Mouse (Mus musculus): ENCODE measurements at regions not wholly inside any gene's neighbourhood (a gene's known extent, or its start where the extent isn't known, plus 50 kb on each side); places are given as distances from the start of the nearest gene placed in this dataset.

DNA sequence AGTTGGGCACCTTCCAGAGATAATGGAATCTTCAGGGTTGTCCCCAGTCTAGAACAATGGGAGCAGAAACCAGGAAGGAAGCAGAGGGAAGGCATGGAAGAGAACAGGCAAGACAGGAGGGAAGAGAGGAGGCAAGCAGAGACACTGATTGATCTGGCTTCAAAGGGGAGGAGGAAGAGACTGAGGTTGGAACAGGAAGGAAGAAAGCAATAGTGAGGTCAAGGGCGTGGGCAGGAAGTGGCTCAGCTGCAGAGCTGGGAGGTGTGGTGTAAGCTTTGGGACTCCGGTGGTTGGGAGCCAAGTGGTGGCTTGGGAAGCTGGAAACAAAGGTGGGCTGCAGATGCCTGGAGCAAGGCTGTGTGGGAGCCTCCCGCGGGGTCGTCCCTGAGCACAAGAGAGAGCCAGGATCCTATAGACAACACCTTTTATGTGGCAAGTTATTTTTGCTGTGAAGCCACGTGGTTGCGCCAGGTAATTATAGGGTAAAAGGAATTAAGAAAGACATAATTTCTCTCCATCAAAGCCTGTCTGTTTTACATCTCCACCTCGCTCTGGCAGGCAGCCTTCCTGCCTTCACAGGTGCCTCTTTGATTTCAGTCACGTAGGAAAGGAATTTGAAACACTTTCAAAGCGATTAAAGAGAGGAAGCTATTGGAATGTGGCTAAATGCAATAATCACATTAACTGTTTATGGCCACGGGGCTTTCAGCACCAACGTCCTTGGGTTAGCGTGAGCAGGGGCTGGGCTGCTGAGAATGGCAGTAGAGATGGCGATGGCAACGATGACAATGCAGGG is 237.3 kb upstream of the Wscd1 start:
- no peak for DNase-seq (ENCODE audit: low read depth, low spot score)

DNA sequence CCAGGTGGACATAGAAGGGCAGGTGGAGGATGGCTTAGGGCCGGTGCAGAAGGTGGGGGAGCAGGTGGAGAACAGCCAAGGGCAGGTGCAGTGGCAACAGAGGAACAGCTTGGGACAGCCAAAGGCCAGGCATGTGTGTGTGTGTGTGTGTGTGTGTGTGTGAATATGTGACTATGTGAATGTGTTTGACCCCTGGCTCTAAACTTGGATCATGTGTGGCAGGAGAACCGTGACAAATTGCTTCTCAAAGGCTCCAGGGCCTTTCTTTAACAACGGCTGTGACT is 236.7 kb upstream of the Wscd1 start:
- DNase-seq (ENCODE audit: low read depth, low spot score): no peak

DNA sequence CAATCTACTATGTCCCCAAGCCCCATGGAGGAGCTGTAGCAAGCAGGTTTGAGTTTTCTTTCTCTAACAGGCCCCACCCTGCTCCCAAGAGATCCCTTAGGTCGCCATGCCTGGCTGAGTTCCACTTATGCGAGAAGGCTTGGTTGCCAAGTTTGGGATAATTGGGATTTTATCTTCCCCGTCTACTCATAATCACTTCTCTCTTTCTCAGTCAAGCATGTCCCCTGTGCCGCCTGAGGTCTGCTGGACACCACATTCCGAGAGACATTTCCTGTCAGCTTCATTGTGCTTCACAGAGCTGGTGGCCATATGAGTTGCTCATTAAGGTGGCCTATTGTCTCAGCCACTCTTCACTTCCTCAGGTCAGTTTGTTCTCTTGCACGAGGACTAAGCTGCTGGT is 234.5 kb upstream of the Wscd1 start:
- no peak for DNase-seq (ENCODE audit: low read depth, low spot score)

DNA sequence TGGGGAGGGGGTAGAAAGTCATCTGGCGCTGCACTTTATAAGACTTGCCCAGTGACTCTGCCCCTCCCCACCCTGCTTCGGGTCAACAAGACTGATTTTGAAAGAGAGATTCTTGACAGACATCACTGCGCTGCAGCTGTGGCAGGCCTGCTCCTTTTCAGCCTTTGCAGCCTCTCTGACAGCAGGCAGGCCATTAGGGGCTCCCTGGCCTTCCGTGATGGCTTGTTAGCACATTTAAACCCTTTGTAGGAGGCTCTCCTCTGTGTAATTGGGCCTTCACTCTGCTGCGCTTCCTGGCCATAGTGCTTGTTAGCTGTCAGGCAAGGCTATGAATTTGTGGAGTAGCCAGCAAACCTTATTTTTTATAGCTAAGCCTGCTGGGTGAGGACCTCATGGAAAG is 232.3 kb upstream of the Wscd1 start:
- no peak for DNase-seq (ENCODE audit: low read depth, low spot score)

DNA sequence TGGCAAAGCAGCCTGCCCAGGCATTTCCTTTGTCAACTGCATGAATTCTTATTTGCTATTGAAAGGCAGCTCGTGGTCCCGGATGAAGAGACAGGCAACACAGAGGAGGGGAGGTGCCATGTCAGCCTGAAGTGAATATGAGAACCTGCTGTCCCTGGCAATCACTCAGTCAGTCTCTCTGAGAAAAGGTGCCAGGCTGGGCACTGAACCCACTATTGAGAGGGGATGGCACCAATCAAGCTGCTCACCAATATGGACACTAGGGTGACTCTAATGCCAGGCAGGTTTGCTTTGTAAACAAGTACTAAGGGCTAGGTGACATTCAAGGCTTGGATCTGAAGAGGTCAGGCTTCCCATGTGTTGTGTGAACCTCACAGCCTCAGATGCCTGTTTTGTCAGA is 222.0 kb upstream of the Wscd1 start:
- DNase-seq (ENCODE audit: low read depth, low spot score): no peak

DNA sequence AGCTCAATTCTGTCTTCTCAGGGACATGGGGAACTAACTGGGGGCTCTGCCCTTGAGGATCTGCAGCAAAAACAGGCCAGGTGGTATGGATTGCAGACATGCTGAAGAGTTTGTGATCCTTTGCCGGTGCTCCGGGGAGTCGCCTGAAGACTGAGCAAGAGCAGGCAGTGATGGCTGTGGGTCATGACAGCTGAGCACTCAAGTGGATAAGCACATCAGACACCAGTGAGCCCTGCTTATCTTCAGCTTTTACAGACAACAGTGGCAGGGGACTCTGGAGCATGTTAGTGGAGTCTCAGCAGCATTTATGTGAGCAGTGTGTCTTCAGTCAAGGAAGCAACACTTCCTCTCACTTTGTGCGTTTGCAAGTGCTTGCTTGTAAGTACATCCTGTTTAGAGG is 221.1 kb upstream of the Wscd1 start:
- DNase-seq (ENCODE audit: low read depth, low spot score): no peak

DNA sequence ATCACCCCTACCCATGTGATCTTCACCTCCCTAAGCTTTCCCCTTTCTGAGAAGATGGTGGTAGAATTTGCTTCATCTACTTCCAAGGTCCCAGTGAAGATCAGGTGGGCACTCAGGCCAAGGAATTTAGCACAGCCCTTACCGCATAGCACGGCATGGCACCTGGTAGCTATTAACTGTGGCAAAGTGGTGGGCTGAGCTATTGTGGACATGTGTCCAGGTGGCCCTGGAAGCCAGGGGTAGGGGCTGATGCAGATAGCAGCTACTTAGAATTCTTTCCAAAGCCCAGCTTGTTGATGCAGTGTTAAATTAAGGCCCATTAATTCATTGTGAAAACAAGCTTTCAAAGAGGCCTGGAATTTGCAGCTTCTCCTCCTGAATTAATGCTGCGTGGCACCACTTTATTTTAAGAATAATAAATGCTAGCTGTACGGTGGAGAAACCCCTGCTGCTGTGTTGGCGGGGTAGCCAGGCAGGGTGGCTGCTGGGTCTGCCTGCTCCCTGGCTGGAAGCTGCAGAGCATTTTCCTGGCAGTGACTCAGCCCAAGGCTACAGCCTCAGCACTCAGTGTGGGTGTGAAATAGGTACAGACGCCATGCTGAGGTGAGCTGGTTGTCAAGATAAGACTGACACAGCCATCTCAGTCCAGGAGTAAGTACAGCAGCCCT is 208.4 kb upstream of the Wscd1 start:
- no peak for DNase-seq (ENCODE audit: low read depth, low spot score)

DNA sequence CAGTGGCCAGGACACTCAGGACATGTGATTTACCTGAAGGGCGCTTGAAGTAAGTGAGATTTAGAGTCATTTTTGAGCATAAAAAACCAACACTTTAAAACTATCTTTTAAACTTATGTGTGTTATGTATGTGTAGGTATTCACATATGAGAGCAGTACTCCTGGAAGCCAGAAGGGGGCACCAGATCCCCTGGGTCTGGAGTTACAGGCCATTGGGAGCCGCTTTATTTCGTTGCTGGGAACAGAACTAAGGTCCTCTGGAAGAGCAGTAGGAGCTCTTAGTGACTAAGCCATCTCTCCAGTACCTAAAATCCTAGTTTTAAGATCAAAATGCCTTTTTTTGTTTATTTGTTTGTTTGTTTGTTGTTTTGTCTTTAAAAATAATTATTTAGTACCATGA is 192.3 kb upstream of the Wscd1 start:
- DNase-seq (ENCODE audit: low read depth, low spot score): no peak

DNA sequence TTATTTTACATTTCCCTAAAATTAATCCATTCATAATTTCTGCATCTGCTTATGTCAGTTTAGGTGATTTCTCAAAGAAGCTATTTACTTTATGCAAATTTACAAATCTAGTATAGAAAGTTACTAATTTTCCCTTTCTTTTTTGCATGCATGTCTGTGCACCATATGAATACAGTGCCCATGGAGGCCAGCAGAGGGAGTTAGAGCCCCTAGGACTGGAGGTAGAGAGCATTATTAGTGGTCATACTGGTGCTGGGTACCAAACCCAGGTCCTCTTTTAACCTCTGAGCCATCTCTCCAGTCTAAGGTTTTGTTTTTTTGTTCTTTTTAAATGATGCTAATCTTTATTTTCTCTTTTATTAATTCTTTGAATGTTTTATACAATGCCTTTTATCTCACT is 184.9 kb upstream of the Wscd1 start:
- no peak for DNase-seq (ENCODE audit: low read depth, low spot score)

DNA sequence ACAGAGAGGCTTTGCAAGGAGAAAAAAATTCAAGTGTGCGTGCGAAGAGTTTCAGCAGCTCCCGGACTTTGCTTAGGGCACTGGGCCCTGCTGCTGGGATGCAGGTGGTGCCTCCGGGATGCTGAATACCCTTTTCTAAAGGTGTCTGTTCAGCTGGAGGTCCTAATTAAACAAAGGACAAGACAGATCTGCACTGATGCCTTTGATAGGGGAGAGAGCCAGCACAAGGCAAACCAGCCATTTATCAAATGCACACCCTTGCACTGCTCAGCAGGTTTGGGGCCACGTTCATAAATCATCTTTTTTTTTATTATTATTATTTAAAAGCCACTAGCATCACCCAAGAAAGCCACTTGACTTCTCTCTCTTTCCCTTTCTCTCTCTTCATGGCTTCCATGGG is 172.9 kb upstream of the Wscd1 start:
- no peak for DNase-seq (ENCODE audit: low read depth, low spot score)

DNA sequence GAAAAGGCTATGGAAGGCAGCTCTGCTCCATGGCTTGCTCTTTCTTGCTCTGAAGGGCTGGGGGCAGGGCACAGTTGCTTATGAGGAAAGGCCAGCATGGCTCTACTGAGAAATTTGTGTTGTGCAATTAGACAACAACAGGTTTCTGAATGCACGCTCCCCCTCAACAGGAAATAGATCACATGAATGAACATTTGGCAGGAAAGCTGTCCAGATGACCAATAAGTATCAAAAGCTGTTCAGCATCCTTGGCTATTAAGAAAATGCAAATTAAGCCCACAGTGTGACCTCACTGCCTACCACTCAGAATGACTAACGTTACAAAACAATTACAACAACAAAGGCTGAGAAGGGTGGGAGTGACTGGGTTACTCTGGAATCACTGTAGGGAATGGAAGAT is 167.9 kb upstream of the Wscd1 start:
- DNase-seq (ENCODE audit: low read depth, low spot score): no peak

DNA sequence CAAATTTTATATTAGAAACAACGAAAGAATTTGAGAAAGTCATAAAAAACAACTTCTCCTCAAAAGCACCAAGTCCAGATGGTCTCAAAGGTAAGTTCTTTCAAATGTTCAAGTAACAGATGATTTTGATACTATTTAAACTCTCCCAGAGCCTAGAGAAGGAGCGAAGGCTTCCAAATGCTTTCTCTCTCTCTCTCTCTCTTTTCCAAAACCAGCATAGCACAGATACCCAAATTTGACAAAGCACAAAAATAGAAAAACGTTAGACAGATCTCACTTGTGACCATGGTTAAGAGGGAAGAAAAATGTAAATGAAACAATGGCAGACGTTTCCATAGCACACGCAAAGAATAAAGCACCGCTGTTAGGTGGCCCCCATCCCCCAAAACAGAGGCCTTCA is 158.7 kb upstream of the Wscd1 start:
- DNase-seq (ENCODE audit: low read depth, low spot score): no peak

DNA sequence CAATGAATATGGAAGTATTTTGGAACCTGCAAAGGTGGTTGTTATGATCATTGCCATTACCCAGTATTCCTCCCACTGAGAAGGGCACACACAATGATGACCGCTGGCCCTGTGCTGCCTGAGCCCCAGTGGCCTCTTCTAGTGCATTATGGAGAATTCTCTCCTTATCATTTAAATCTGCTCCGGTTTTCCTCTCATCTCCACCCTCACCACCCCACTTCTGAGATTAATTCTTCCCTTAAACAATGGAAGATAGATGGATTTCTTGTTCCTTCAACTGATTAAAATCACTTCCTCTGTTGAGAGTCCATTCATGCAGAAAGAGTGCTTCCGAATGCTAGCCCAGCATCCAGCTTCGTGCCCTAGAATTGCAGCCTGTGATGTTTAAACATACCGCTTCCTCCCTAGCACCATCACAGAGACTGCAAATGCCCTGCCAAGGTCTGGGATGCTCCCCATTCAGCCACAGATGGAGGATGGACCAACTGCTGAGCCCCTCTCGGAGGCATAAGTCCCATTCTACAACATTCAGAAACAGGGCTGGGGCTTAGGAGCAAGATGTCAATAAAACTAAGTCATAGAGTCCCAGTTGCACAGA is 155.4 kb upstream of the Wscd1 start:
- no peak for DNase-seq (ENCODE audit: low read depth, low spot score)

DNA sequence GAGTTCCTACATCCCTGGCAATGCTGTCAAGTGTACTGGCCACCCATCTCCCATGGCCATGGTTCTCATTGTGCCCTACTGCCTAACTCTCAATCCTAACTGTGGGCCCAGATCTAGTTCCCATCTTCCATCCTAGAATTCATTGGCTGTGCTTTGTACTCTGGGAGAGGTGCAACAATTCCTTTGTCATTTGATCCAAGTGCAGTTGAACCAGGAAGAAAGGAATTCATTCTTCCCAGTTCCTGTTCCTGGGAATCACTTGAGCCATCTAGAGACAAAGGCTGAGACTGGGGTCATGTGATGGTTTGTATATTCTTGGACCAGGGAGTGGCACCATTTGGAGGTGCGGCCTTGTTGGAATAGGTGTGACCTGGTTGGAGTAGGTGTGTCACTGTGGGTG is 152.0 kb upstream of the Wscd1 start:
- DNase-seq (ENCODE audit: low read depth, low spot score): no peak

DNA sequence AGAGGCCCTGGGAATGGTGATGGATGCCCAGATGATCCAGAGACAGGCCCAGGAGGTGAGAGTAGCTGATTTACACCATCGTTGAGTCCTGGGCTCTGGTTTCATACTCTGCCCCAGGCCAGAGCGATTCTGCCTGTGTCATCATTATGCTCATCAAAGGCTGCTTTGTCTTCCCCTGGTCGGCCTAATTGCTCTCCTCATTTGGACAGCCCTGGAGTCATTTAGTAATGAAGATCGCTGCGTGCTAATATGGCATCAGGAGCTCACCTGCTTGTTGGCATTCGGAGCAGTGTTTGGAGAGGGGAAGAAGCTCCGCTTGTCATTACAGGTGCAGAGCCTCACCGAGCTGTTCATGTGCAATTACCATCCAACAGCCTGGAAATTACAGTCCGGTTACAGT is 138.9 kb upstream of the Wscd1 start:
- no peak for DNase-seq (ENCODE audit: low read depth, low spot score)

DNA sequence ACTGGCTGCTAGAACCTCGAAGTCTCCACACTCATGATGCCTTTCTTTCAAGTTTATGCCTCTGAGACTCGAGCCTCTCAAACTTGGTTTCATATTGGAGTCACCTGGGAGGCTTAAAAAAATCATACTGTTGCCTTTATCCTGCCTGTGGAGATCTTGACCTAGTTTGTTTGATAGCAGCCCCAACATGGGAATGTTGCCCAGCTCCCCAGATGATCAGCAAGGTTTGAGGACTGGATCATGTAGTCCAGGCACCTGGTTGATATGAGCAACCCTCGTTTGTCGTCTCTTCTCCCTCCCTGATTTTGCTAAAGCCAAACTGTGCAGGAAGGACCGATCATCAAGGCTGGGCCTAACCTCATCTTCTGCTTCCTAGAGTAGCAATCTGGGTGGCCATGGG is 134.2 kb upstream of the Wscd1 start:
- DNase-seq (ENCODE audit: low read depth, low spot score): no peak

DNA sequence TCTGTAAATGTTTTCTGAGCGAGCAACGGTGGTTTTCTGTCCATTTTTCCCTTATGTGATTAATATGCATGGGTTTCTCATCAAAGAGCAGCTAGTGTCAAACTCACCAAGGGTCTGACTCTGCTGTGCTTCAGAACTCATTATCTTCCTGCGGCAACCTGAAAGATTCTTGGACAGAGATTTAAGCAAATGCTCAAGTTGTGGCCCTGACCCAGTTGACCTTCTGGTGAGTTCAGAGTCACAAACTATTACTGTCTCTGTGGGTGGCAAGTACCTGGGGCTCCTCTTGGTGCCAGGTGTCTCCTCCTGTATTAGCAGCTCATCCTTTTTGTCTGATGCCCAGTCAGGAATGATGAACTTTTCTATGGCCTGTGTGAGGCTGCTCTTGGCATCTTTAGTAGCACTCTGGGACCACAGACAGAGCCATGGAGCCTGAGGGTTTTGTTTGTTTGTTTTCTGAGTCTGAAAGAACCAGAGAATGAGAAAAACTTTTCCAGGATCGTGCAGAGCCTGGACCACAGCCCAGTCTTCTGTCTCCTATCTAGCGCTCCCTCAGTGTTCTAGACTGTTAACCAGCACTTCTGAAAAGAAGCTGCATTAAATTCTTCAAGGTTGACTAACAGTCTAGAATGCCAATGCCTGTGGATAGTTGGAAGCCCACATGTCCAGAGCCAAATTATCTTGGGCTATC is 124.1 kb upstream of the Wscd1 start:
- no peak for DNase-seq (ENCODE audit: low read depth, low spot score)

DNA sequence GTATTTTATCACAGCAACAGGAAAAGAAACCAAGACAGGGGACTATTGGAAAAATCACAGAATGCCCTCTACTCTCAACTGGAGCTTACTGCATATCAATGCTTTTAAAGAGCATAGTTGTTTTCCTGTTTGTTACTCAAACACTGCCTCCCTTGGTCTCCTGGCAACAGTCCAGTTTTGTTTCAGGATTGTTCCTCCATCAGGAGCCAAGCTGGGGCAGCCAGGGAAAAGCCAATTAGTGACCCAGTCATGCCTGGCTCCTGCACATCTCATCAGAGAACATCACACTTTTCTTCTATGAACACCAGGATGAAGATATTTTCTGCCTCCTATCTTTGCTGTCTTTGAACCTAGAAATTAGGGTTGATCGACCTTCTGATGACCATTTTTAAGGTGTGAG is 113.6 kb upstream of the Wscd1 start:
- DNase-seq (ENCODE audit: low read depth, low spot score): no peak

DNA sequence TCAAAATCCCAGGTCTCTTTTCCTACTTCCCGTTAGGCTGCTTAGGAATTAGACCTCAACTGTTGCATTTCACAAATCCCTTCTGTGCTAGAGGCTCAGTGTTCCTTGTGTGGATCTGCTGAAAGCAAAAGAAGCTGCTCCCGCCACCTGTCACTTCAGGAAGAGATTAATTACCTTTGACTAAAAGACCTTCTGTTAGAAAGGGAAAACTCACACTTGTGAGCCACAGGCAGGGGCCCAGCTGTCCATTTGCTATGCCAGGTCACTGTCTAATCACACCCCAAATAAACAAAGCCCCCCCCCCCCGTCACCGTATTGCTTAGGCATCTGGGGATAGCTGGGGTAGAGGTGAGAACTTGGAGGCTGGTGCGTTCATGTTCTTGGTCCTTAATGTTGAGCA is 112.9 kb upstream of the Wscd1 start:
- DNase-seq (ENCODE audit: low read depth, low spot score): peak; percentile 7

DNA sequence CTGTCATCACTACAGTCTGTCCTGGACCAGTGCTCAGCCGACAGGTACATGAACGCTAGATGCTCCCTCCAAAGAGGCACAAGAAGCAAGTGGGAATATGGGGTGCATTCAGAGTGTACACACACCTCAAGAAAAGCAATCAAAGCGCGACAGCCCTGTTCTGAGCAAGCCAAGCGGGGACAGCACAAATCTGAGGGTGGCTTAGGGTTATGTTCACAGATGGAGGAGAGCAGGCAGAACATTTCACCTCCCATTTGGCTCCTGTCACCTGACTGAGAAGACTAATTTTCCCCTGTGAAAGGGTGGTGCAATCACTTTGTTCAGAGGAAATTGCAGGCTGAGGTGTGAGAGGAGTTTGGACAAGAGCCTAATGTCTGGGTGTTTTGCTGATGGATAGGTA is 106.8 kb upstream of the Wscd1 start:
- DNase-seq (ENCODE audit: low read depth, low spot score): no peak

DNA sequence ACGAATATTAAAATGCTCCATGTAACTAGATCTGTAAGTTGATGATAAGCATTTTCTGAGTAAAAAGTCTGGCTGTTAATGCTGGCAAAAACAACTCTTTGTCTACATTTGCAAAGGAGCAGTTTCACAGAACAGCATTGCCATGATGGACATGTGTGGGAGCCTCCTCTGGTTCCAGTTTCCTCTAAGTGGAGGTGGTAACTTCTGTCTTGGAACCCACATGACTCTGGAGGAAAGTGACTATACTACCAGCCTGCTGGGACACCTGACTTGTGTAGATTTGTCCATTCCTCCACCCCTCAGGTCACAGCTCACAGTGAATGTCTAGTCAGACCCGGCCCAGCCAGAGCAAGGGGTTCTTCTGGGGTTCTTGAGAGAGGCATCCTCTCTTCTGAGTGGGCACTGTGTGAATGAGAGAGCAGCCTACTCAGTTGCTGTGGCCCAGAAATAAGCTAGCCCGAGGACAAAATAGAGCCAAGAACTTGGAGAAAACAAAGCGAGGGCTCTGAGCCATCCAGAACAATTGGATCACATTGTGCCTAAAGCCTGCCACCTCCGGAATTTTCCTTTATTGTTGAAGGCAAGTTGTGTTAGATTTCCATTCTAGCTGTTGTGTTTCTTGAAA is 97.9 kb upstream of the Wscd1 start:
- no peak for DNase-seq (ENCODE audit: low read depth, low spot score)

DNA sequence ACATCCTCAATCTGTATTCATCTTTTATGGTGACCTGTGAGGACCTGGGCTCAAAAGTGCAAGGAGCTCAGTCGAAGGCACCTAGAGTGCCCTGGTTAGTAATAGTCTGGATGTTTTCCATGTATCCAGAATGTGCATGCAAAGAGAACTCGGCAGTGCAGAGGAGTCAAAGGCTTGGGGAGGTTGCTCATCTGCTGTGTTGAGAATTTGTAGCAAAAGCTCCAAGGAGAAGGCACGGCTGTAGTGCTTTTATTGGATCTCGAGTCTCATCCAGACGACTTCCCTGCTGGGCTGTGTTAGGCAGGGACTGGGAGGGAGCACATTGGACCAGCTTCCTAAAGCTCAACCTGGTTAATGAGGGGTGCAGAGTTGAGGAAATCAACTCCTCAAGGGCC is 97.3 kb upstream of the Wscd1 start:
- DNase-seq (ENCODE audit: low read depth, low spot score): no peak

All from embryo, embryonic 11.5 days (tissue).